Mouse (Mus musculus) lung, adult 2 months (tissue): ENCODE data around the gene Trarg1.

Experiments
- CTCF ChIP-seq: fragments of 200-500 bp; IDR thresholded peaks from 2 replicates; pipeline ENCODE4 v1.5.1; 2011; ENCODE audit warnings: mild to moderate bottlenecking, low read length, control low read depth; ENCODE audit not compliant: insufficient read depth
- POLR2A ChIP-seq: fragments of 200-500 bp; IDR thresholded peaks from 2 replicates; pipeline ENCODE4 v1.6.1; 2011; ENCODE audit warnings: low read depth, mild to moderate bottlenecking, control low read depth, low read length, borderline replicate concordance; ENCODE audit errors: extremely low read depth

DNA sequence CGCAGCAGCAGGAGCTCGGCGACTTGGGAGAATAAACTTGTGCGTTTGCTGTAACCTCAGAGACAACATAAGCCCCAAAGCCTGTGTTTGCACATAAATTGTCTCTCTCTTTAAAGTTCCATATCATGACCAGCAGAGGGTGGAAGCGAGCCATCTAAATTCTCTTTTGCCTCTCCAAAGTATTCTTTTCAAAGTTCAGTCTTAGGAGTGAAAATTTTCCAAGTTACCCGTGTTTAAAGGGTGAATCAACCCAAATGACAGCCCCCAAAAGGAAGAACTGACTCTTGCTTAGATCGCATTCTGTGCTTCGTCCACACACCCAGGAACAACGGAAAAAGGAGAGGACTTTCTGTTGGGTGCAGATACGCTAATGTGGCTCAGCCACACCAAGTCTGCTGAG, 24.5 kb upstream of the Trarg1 start:
- no peak for TF ChIP-seq POLR2A
- peak; percentile 4; the same call in 1 of the 2 replicates for TF ChIP-seq CTCF
